Mouse (Mus musculus): ENCODE results near the gene Vwa3b.
A peak's percentile ranks its signal among the peaks of the same experiment; 100 is the strongest.

Gene Vwa3b

GRCm38 (mm10) chr1:37122798-37123197, 96.4 kb downstream of the Vwa3b start:
- DNase-seq (ENCODE audit: low spot score in 2 of 2): no peak

- DNase-seq (ENCODE audit: low spot score in 2 of 2): no peak
Observed at GRCm38 (mm10) chr1:37124696-37125349, 98.4 kb downstream of the Vwa3b start.

- no peak for DNase-seq (ENCODE audit: low spot score in 2 of 2)
Observed at GRCm38 (mm10) chr1:37130012-37130570, 103.7 kb downstream of the Vwa3b start.

GRCm38 (mm10) chr1:37131146-37131545, 104.8 kb downstream of the Vwa3b start:
- no peak for DNase-seq (ENCODE audit: low spot score in 2 of 2)

- no peak for DNase-seq (ENCODE audit: low spot score in 2 of 2)
Observed at GRCm38 (mm10) chr1:37132433-37132832, 106.0 kb downstream of the Vwa3b start.

- DNase-seq (ENCODE audit: low spot score in 2 of 2): no peak
Observed at GRCm38 (mm10) chr1:37145966-37146365, 119.6 kb downstream of the Vwa3b start.

GRCm38 (mm10) chr1:37149866-37150265, 123.5 kb downstream of the Vwa3b start:
- DNase-seq (ENCODE audit: low spot score in 2 of 2): peak; percentile 31 to 35

- DNase-seq (ENCODE audit: low spot score in 2 of 2): no peak
Observed at GRCm38 (mm10) chr1:37151896-37152295, 125.5 kb downstream of the Vwa3b start.

GRCm38 (mm10) chr1:37166066-37166465, 139.7 kb downstream of the Vwa3b start:
- no peak for DNase-seq (ENCODE audit: low spot score in 2 of 2)

- DNase-seq (ENCODE audit: low spot score in 2 of 2): no peak
Observed at GRCm38 (mm10) chr1:37167918-37168317, 141.5 kb downstream of the Vwa3b start.

- peak in 1 of 2 experiments; percentile 10 for DNase-seq (ENCODE audit: low spot score in 2 of 2)
Observed at GRCm38 (mm10) chr1:37177874-37178273, 151.5 kb downstream of the Vwa3b start.

GRCm38 (mm10) chr1:37179852-37180251, 153.5 kb downstream of the Vwa3b start:
- DNase-seq (ENCODE audit: low spot score in 2 of 2): no peak

GRCm38 (mm10) chr1:37187050-37187449, 160.7 kb downstream of the Vwa3b start:
- no peak for DNase-seq (ENCODE audit: low spot score in 2 of 2)

- peak in 1 of 2 experiments; percentile 8 for DNase-seq (ENCODE audit: low spot score in 2 of 2)
Observed at GRCm38 (mm10) chr1:37194607-37195006, 168.2 kb downstream of the Vwa3b start.

- DNase-seq (ENCODE audit: low spot score in 2 of 2): no peak
Observed at GRCm38 (mm10) chr1:37201406-37201805, 175.0 kb downstream of the Vwa3b start.

GRCm38 (mm10) chr1:37207743-37208142, 181.3 kb downstream of the Vwa3b start:
- no peak for DNase-seq (ENCODE audit: low spot score in 2 of 2)

- no peak for DNase-seq (ENCODE audit: low spot score in 2 of 2)
Observed at GRCm38 (mm10) chr1:37212375-37212774, 186.0 kb downstream of the Vwa3b start.

GRCm38 (mm10) chr1:37214144-37214543, 187.7 kb downstream of the Vwa3b start, which contains the start of gene Cnga3:
Gene Cnga3 (plus strand): TSS chr1:37214434.
- no peak for DNase-seq (ENCODE audit: low spot score in 2 of 2)

GRCm38 (mm10) chr1:37218386-37218785, 192.0 kb downstream of the Vwa3b start:
- DNase-seq (ENCODE audit: low spot score in 2 of 2): no peak

- no peak for DNase-seq (ENCODE audit: low spot score in 2 of 2)
Observed at GRCm38 (mm10) chr1:37219593-37219992, 193.2 kb downstream of the Vwa3b start.

- DNase-seq (ENCODE audit: low spot score in 2 of 2): peak; percentile 81 to 89
Observed at GRCm38 (mm10) chr1:37220134-37220907, 193.9 kb downstream of the Vwa3b start.

GRCm38 (mm10) chr1:37222002-37222401, 195.6 kb downstream of the Vwa3b start:
- DNase-seq (ENCODE audit: low spot score in 2 of 2): no peak

- DNase-seq (ENCODE audit: low spot score in 2 of 2): no peak
Observed at GRCm38 (mm10) chr1:37230404-37230803, 204.0 kb downstream of the Vwa3b start.
